Mouse (Mus musculus): ENCODE data around the gene Ptpn11.
A peak's percentile ranks its signal among the peaks of the same experiment; 100 is the strongest.
"Not testable (repeated sequence)": the region's sequence is repeated elsewhere in the genome, so short reads cannot be mapped to it uniquely, and the experiment has no call there.

The Ptpn11 gene

GRCm38 (mm10) chr5:121215380-121216125, 24.4 kb upstream of the Ptpn11 start:
- DNase-seq (ENCODE audit: low spot score in 2 of 2), result peak in 1 of 2 experiments; percentile 49

GRCm38 (mm10) chr5:121214707-121215106, 23.5 kb upstream of the Ptpn11 start:
- DNase-seq (ENCODE audit: low spot score in 2 of 2), result no peak

DNA sequence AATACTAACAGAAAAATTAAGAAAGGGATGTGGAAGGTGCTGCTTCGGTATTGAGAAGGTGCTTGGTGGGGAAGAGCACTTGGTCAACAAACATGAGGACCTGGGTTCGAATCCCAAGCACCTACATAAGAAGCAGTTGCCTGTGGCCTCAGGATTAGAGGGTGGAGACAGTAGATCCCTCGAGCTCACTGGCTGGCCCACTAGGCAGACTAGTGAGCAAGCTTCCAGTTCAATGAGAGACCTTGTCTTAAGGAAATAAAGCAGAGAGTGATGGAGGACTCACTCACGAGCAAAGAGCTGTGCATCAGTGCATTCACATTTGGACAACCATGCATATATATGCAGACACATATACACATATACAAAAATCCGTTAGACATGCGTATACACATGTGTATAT, 20.9 kb upstream of the Ptpn11 start:
- DNase-seq (ENCODE audit: low spot score in 2 of 2), result no peak

DNA sequence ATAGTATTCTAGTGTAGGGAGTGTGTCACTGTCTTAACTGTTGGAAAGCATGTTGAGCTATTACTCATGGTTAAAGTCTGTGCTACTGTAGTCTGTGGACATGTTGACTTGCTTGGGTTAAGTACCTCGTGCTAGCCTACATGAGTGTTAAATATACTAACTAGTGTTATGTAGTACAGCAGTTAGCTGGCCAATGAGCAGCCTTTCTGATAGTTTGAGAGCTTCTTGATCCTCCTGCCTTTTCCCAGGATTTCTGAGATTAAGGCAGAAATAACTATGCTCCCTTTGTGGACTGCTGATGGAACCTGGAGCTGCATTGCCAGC, 19.4 kb upstream of the Ptpn11 start:
- no peak for DNase-seq (ENCODE audit: low spot score in 2 of 2)

- no peak for DNase-seq (ENCODE audit: low spot score in 2 of 2)
Observed at GRCm38 (mm10) chr5:121209755-121210600, 18.8 kb upstream of the Ptpn11 start.

DNA sequence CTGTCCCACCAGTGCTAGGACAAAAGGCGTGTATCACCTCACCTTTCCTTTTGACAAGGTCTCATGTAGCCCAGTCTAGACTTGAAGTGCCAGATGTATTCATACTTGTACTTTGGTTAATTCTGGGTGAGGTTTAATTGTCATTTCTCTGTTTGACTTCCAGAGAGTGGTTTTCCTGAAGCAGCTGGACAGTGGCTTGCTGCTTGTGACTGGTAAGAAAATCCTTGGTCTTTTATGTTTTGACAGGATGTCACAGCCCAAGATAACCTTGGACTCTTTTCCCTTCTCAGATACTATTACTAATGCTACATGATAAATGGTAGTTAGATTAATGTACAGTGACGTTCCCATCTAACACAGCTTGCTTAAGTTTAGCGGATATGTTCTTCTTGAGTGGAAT, 15.8 kb upstream of the Ptpn11 start:
- DNase-seq (ENCODE audit: low spot score in 2 of 2), result no peak

DNA sequence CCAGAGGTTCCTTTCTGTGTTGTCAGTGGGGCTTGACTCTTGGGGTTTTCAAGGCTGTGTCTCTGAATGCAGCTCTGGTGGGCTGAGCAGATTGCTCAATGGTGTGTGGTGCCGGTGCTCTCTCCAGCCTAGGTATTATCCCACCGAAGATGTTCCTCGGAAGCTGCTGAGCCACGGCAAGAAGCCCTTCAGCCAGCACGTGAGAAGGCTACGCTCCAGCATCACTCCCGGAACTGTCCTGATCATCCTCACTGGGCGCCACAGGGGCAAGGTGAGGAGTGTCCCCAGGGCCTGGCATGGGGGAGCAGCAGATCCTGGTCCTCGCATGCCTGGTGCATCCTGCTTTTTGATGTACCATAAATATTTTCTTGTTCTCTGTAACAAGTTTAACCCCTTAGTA, 15.3 kb upstream of the Ptpn11 start:
- no peak for DNase-seq (ENCODE audit: low spot score in 2 of 2)

- DNase-seq (ENCODE audit: low spot score in 2 of 2), result not testable (repeated sequence)
Observed at GRCm38 (mm10) chr5:121205537-121206130, 14.4 kb upstream of the Ptpn11 start.

DNA sequence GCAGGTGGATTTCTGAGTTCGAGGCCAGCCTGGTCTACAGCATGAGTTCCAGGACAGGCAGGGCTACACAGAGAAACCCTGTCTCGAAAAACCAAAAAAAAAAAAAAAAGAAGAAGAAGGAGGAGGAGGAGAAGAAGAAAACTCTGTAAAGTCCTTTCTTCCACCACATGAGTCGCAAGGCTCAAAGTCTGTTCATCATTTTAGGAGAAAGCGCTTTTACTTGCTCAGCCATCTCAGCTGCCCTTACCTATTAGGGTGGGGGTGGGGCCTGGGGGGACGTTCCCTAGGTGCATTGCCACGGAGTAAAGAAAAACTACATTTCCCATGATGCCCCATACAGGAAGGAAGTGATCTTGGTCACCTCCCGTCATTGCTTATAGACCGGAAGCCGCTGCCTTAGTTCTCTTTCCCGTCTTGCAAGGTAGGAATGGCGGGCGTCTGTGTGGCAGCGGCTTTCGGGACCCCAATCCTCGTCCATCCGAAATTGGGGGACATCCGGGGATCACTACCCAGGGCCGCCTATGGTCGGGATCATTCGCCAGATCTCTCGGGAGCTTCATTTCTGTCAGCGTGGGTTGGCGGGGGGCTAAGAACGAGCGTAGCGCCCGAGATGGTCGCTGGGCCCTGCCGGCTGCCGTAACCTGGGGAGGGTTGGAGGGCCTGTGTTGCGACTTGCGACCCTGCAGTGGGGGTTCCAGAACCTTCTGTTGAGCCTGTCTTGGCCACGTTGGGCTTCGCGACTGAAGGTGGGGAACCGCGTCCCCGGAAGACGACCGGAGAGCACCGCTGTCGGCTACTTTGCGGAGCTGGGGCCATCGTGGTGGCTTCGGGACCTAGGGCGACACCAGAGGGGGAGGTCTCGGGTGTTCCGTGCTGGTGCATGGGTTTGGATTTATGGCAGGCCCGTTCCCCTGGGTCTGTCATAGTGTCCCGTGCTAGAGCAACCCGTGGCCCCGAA, 13.2 kb upstream of the Ptpn11 start, which contains the start of gene Rpl6:
TSS of gene Rpl6 (plus strand) at position 350 of the 958 bp plus-strand sequence.
- peak; percentile 70 to 75 for DNase-seq (ENCODE audit: low spot score in 2 of 2)

DNA sequence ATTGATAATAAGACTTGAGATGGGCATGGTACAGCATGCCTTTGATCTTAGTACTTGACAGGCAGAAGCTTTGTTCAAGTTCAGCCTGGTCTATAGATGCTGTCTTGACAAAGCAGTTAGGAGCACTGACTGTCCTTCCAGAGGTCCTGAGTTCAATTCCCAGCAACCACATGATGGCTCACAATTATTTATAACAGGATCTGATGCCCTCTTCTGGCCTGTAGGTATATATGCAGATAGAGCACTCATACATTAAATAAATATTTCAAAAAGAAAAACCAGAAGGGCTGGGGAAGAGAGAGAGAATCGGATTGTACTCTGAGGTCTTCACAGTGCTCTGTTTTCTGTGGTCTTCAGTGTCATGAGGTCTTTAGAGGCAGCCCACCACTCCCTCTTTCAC, 11.3 kb upstream of the Ptpn11 start:
- DNase-seq (ENCODE audit: low spot score in 2 of 2), result no peak

DNA sequence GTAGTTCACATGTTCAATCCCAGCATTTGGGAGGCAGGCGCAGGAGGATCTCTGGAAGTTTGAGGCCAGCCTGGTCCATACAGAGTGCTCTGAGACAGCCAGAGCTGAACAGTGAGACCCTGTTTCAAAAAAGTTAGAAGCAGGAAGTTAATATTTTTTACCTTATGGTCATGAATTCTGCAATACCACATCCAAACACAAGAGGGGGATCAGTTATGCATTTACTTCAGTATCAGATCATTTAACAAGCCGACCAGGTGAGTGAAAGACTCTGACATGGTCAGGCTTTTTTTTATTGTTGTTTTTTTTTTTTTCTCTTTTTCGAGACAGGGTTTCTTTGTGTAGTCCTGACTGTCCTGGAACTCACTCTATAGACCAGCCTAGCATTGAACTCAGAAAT, 10.5 kb upstream of the Ptpn11 start:
- peak in 1 of 2 experiments; percentile 69 for DNase-seq (ENCODE audit: low spot score in 2 of 2)

- DNase-seq (ENCODE audit: low spot score in 2 of 2), result no peak
Observed at GRCm38 (mm10) chr5:121198376-121198775, 7.2 kb upstream of the Ptpn11 start.

GRCm38 (mm10) chr5:121197337-121197736, 6.1 kb upstream of the Ptpn11 start:
- no peak for DNase-seq (ENCODE audit: low spot score in 2 of 2)

DNA sequence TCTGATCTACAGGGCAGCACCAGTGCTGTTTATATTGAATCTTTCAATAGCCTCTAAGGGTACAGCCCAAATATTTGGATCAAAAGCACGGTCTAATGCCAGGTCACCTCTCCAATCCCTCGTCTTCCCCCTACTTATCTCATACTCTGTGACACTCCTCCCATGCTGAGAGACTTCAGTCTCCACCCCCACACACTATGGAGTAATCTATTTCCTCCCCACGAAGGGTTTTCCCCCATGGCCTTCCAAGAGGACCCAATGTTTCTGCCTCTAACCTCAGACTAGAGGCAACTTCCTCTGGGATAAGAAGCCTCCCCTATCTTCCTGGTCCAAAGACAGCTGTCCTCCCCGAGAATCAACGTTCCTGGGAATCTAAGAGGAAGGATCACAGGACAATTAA, 5.6 kb upstream of the Ptpn11 start:
- no peak for DNase-seq (ENCODE audit: low spot score in 2 of 2)

GRCm38 (mm10) chr5:121194173-121194572, 3.0 kb upstream of the Ptpn11 start:
- no peak for DNase-seq (ENCODE audit: low spot score in 2 of 2)

- DNase-seq (ENCODE audit: low spot score in 2 of 2), result no peak
Observed at GRCm38 (mm10) chr5:121191584-121191906, 348 bp upstream of the Ptpn11 start.

GRCm38 (mm10) chr5:121190210-121190835, 874 bp downstream of the Ptpn11 start:
- no peak for DNase-seq (ENCODE audit: low spot score in 2 of 2)

- DNase-seq (ENCODE audit: low spot score in 2 of 2), result no peak
Observed at GRCm38 (mm10) chr5:121189182-121189581, 2.0 kb downstream of the Ptpn11 start.

GRCm38 (mm10) chr5:121188265-121188664, 2.9 kb downstream of the Ptpn11 start:
- DNase-seq (ENCODE audit: low spot score in 2 of 2), result no peak

DNA sequence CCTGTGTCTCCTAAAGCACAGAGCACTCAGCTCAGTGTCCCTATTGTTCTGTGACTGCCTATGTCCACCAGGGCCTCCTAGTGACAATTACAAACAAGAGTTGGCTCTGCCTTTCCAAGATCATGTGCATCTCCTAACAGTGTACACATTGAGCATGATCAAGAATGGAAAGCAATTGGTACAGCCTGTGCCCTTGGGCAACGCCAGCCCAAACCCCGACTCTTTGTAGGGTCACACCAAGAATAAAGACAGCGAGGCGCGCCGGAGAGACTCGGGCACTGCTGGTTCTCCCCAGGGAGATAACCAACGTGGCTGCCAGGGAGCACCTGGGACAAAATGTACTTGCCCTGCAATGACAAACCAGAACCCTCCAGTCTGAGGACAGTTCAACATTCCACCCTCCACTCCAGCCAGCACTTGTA, 3.6 kb downstream of the Ptpn11 start:
- no peak for DNase-seq (ENCODE audit: low spot score in 2 of 2)

DNA sequence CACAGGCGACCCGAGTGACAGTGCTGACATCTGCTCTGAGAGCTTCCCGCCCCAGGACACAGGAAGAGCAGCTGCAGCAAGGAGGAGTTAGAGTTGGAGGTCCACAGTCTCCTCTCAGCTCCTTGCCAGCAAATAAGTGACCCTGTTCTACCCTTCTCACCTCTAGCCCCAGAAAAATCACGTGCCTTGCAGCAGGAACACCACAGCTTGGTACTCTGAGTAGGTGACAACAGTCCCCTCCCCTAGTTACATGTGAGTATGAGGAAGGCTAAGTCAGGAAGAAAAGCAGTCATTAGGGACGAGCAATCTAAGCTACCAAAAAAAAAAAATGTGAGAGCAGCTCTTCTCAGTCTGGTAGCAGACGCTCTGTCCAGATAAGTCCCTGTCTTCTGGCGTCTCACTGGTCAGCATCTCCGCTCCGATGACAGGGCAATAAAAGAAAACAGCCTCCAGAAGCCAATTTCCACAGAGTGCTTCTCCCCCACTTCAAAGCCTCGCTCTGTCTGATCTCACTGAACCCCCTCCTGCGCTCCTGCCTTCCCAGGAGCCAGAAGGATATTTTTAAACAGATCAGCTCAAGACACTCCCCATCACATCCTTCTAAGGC, 6.1 kb downstream of the Ptpn11 start:
- DNase-seq (ENCODE audit: low spot score in 2 of 2), result peak in 1 of 2 experiments; percentile 14
